Mouse (Mus musculus) intestine, embryonic 16.5 days (tissue): ENCODE results near the gene Srl. TPM values are rescaled to one million over a fixed set of nuclear protein-coding genes. Genes with fewer than 3 reads are reported as not detected.
A peak's percentile ranks its signal among the peaks of the same experiment; 100 is the strongest.

Experiments used
- ATAC-seq: fragments of 200-750 bp; cut with Nextera tagmentation; 2 replicates; pipeline ENCODE4 v1.8.0; 2017; ENCODE audit warnings: moderate TSS enrichment, moderate library complexity
- H3K27ac ChIP-seq: fragments of 300-500 bp; sonication (generic); 2 replicates; pipeline ENCODE4 v1.5.1; 2014; ENCODE audit warnings: mild to moderate bottlenecking, low read length
- H3K27me3 ChIP-seq: fragments of 300-500 bp; sonication (generic); replicated peaks from 2 replicates; pipeline ENCODE4 v1.6.1; 2014; ENCODE audit warnings: low read length, control low read depth, mixed read lengths; ENCODE audit not compliant: control insufficient read depth, insufficient read depth
- H3K36me3 ChIP-seq: fragments of 300-500 bp; sonication (generic); 2 replicates; pipeline ENCODE4 v1.6.1; 2014; ENCODE audit warnings: low read length, control low read depth; ENCODE audit not compliant: control insufficient read depth, insufficient read depth
- H3K4me1 ChIP-seq: fragments of 300-500 bp; sonication (generic); 2 replicates; pipeline ENCODE4 v1.6.1; 2014; ENCODE audit warnings: low read length, control low read depth, mixed read lengths; ENCODE audit not compliant: control insufficient read depth, insufficient read depth
- H3K4me2 ChIP-seq: fragments of 300-500 bp; sonication (generic); 2 replicates; pipeline ENCODE4 v1.6.1; 2014; ENCODE audit warnings: low read depth, low read length, control low read depth
- H3K4me3 ChIP-seq: fragments of 300-500 bp; sonication (generic); 2 replicates; pipeline ENCODE4 v1.5.1; 2014; ENCODE audit warnings: mild to moderate bottlenecking, low read length
- H3K9ac ChIP-seq: fragments of 300-500 bp; sonication (generic); 2 replicates; pipeline ENCODE4 v1.6.1; 2014; ENCODE audit warnings: low read depth, low read length
- H3K9me3 ChIP-seq: fragments of 300-500 bp; sonication (generic); 2 replicates; pipeline ENCODE4 v1.6.1; 2016; ENCODE audit warnings: low read length, control low read depth; ENCODE audit not compliant: control insufficient read depth
- WGBS: fragments of 180-500 bp; shearing (Covaris S2); extraction: QIAGEN DNeasy Blood & Tissue Kit; methylation state at CpG from one replicate; pipeline ENCODE4 v1.1.7; 2014; 5-methylcytosine and 5-hydroxymethylcytosine counted together
- polyA plus RNA-seq: library from polyadenylated mRNA; unstranded; fragments of >200 nt; fragmentation: Nextera tagmentation; extraction: Ambion mirVana; gene quantifications from 2 replicates; pipeline ENCODE4 v1.2.1, GENCODE M21; 2015

The Srl gene
- polyA plus RNA-seq, 1 experiment from 2014 or later = 8.5 TPM

GRCm38 (mm10) chr16:4469599-4470352 is 71.8 kb downstream of the Srl start:
- Histone ChIP-seq H3K9me3 (no peaks in the 10 kb centered on the region), H3K36me3 (no peaks in the 10 kb centered on the region), H3K27me3 (no peaks in the 10 kb centered on the region), H3K27ac (peak overlapping the region; percentile 64), H3K9ac (no peak overlapping the region), H3K4me2 (no peak overlapping the region), H3K4me1 (0 out of 2 replicates have a peak, but pooled peaks cover 3% of the 10 kb centered on the region), H3K4me3 (no peak overlapping the region)
- peak; percentile 87 for ATAC-seq
- 48% methylated on average over 10 of the region's 10 CpGs for WGBS

- Histone ChIP-seq H3K27ac (no peak overlapping the region), H3K9ac (no peak overlapping the region), H3K4me1 (no peaks in the 10 kb centered on the region), H3K36me3 (no peaks in the 10 kb centered on the region), H3K4me3 (no peak overlapping the region), H3K9me3 (no peaks in the 10 kb centered on the region), H3K27me3 (no peaks in the 10 kb centered on the region), H3K4me2 (no peak overlapping the region)
- 56% methylated on average over 9 of the region's 9 CpGs for WGBS
- no peak for ATAC-seq
Measured at GRCm38 (mm10) chr16:4464529-4465089, 77.0 kb downstream of the Srl start.

GRCm38 (mm10) chr16:4457927-4458326 is 83.7 kb downstream of the Srl start:
- Histone ChIP-seq H3K4me1 (no peaks in the 10 kb centered on the region), H3K27me3 (no peaks in the 10 kb centered on the region), H3K4me2 (no peak overlapping the region), H3K36me3 (no peaks in the 10 kb centered on the region), H3K4me3 (no peak overlapping the region), H3K27ac (no peak overlapping the region), H3K9me3 (no peaks in the 10 kb centered on the region), H3K9ac (no peak overlapping the region)
- ATAC-seq = no peak
- 86% methylated on average over 3 of the region's 3 CpGs for WGBS

- H3K4me1 ChIP-seq = no peaks in the 10 kb centered on the region
- no peak overlapping the region for H3K4me3 ChIP-seq
- no peak for ATAC-seq
- no peak overlapping the region for H3K4me2 ChIP-seq
- no peaks in the 10 kb centered on the region for H3K9me3 ChIP-seq
- WGBS = 78% methylated on average over 5 of the region's 5 CpGs
- H3K27me3 ChIP-seq = no peaks in the 10 kb centered on the region
- H3K9ac ChIP-seq = no peak overlapping the region
- H3K36me3 ChIP-seq = no peaks in the 10 kb centered on the region
- H3K27ac ChIP-seq = no peak overlapping the region
Measured at GRCm38 (mm10) chr16:4456391-4456790, 85.2 kb downstream of the Srl start.

- H3K27ac ChIP-seq = no peak overlapping the region
- ATAC-seq = no peak
- no peak overlapping the region for H3K4me2 ChIP-seq
- 74% methylated on average over 4 of the region's 4 CpGs for WGBS
- H3K4me1 ChIP-seq = no peaks in the 10 kb centered on the region
- H3K9ac ChIP-seq = no peak overlapping the region
- no peaks in the 10 kb centered on the region for H3K27me3 ChIP-seq
- H3K4me3 ChIP-seq = no peak overlapping the region
- H3K9me3 ChIP-seq = no peaks in the 10 kb centered on the region
- no peaks in the 10 kb centered on the region for H3K36me3 ChIP-seq
Measured at GRCm38 (mm10) chr16:4455693-4456092, 85.9 kb downstream of the Srl start.

- Histone ChIP-seq H3K4me1 (no peaks in the 10 kb centered on the region), H3K4me3 (no peak overlapping the region), H3K9me3 (no peaks in the 10 kb centered on the region), H3K9ac (no peak overlapping the region), H3K27ac (no peak overlapping the region), H3K27me3 (no peaks in the 10 kb centered on the region), H3K36me3 (no peaks in the 10 kb centered on the region), H3K4me2 (no peak overlapping the region)
- 84% methylated on average over 7 of the region's 7 CpGs for WGBS
- no peak for ATAC-seq
Measured at GRCm38 (mm10) chr16:4454563-4454962, 87.1 kb downstream of the Srl start.

GRCm38 (mm10) chr16:4449418-4449817 is 92.2 kb downstream of the Srl start:
- Histone ChIP-seq H3K4me1 (peaks cover 14% of the 10 kb centered on the region), H3K27me3 (no peaks in the 10 kb centered on the region), H3K4me2 (no peak overlapping the region), H3K36me3 (no peaks in the 10 kb centered on the region), H3K9ac (no peak overlapping the region), H3K9me3 (no peaks in the 10 kb centered on the region), H3K4me3 (no peak overlapping the region), H3K27ac (no peak overlapping the region)
- ATAC-seq = no peak
- 87% methylated on average over 6 of the region's 6 CpGs for WGBS

GRCm38 (mm10) chr16:4448235-4448634 is 93.4 kb downstream of the Srl start:
- Histone ChIP-seq H3K27me3 (no peaks in the 10 kb centered on the region), H3K27ac (no peak overlapping the region), H3K4me1 (peaks cover 14% of the 10 kb centered on the region), H3K4me3 (no peak overlapping the region), H3K9ac (no peak overlapping the region), H3K9me3 (no peaks in the 10 kb centered on the region), H3K36me3 (no peaks in the 10 kb centered on the region), H3K4me2 (no peak overlapping the region)
- peak; percentile 56 for ATAC-seq
- 47% methylated on average over 9 of the region's 9 CpGs for WGBS

GRCm38 (mm10) chr16:4446395-4446794 is 95.2 kb downstream of the Srl start:
- Histone ChIP-seq H3K27me3 (no peaks in the 10 kb centered on the region), H3K9ac (no peak overlapping the region), H3K36me3 (no peaks in the 10 kb centered on the region), H3K4me2 (no peak overlapping the region), H3K4me1 (peaks cover 14% of the 10 kb centered on the region), H3K4me3 (no peak overlapping the region), H3K27ac (no peak overlapping the region), H3K9me3 (no peaks in the 10 kb centered on the region)
- WGBS = 42% methylated on average over 4 of the region's 4 CpGs
- ATAC-seq = peak; percentile 71
